Mouse (Mus musculus) erythroblast, embryonic 14.5 days (primary cell): Measurements from ENCODE around the gene Tat. TPM values are rescaled to one million over a fixed set of nuclear protein-coding genes. Genes with fewer than 3 reads are reported as not detected.

ENCODE experiments used
- H3K27me3 ChIP-seq: 2 replicates; pipeline ENCODE4 v1.6.1; 2012; ENCODE audit warnings: inconsistent platforms; ENCODE audit not compliant: control insufficient read depth
- H3K36me3 ChIP-seq: 2 replicates; pipeline ENCODE4 v1.6.1; 2012; ENCODE audit warnings: mild to moderate bottlenecking, inconsistent platforms; ENCODE audit not compliant: control insufficient read depth
- H3K4me1 ChIP-seq: 2 replicates; pipeline ENCODE4 v1.6.1; 2012; ENCODE audit warnings: inconsistent platforms; ENCODE audit not compliant: control insufficient read depth
- H3K4me3 ChIP-seq: replicated peaks from 2 replicates; pipeline ENCODE3; 2012; ENCODE audit warnings: moderate library complexity, mild to moderate bottlenecking, inconsistent platforms
- H3K9me3 ChIP-seq: 2 replicates; pipeline ENCODE4 v1.6.1; 2012; ENCODE audit warnings: low read length, inconsistent platforms, mixed read lengths; ENCODE audit not compliant: control insufficient read depth
- GATA1 ChIP-seq: IDR thresholded peaks from 2 replicates; pipeline ENCODE4 v1.6.1; 2012; ENCODE audit warnings: low read length, inconsistent platforms, mixed read lengths
- TAL1 ChIP-seq: IDR thresholded peaks from 3 replicates; pipeline ENCODE4 v1.6.1; 2012; ENCODE audit warnings: low read length, inconsistent platforms, mixed read lengths
- polyA plus RNA-seq: library from polyadenylated mRNA; stranded (reverse); fragments of >175 nt; gene quantifications from 2 replicates; pipeline ENCODE4 v1.2.3, GENCODE M21; 2012

The Tat gene
- polyA plus RNA-seq, 1 experiment, result not detected

- Histone ChIP-seq H3K4me3 (no peak overlapping the region), H3K4me1 (peaks cover 8% of the 10 kb centered on the region), H3K36me3 (no peaks in the 10 kb centered on the region), H3K9me3 (no peaks in the 10 kb centered on the region), H3K27me3 (peaks cover 27% of the 10 kb centered on the region)
- TF ChIP-seq GATA1 (no peak), TAL1 (no peak)
Observed at GRCm38 (mm10) chr8:109957167-109958028, 32.8 kb upstream of the Tat start.

- Histone ChIP-seq H3K27me3 (peaks cover 30% of the 10 kb centered on the region), H3K9me3 (no peaks in the 10 kb centered on the region), H3K4me1 (peaks cover 8% of the 10 kb centered on the region), H3K36me3 (no peaks in the 10 kb centered on the region), H3K4me3 (no peak overlapping the region)
- no peak for TF ChIP-seq TAL1
- no peak for TF ChIP-seq GATA1
Observed at GRCm38 (mm10) chr8:109958036-109958655, 32.1 kb upstream of the Tat start.

GRCm38 (mm10) chr8:109959112-109959511, 31.1 kb upstream of the Tat start:
- Histone ChIP-seq H3K4me1 (peaks cover 8% of the 10 kb centered on the region), H3K4me3 (no peak overlapping the region), H3K27me3 (peaks cover 33% of the 10 kb centered on the region), H3K9me3 (no peaks in the 10 kb centered on the region), H3K36me3 (no peaks in the 10 kb centered on the region)
- TF ChIP-seq GATA1 (no peak), TAL1 (no peak)

GRCm38 (mm10) chr8:109961693-109962367, 28.4 kb upstream of the Tat start, which contains the start of gene Marveld3:
Gene Marveld3 (minus strand): TSS chr8:109962203.
- Histone ChIP-seq H3K27me3 (peaks cover 33% of the 10 kb centered on the region), H3K4me1 (peaks cover 8% of the 10 kb centered on the region), H3K9me3 (no peaks in the 10 kb centered on the region), H3K4me3 (peak within 1 kb of the TSS; percentile 24), H3K36me3 (no peaks in the 10 kb centered on the region)
- TF ChIP-seq TAL1, result no peak
- no peak for TF ChIP-seq GATA1

GRCm38 (mm10) chr8:109962896-109963295, 27.3 kb upstream of the Tat start:
- TF ChIP-seq GATA1 (no peak), TAL1 (no peak)
- Histone ChIP-seq H3K4me1 (peaks cover 6% of the 10 kb centered on the region), H3K27me3 (peaks cover 33% of the 10 kb centered on the region)

GRCm38 (mm10) chr8:109963421-109963820, 26.8 kb upstream of the Tat start:
- Histone ChIP-seq H3K4me1 (peaks cover 6% of the 10 kb centered on the region), H3K4me3 (no peak overlapping the region), H3K27me3 (peaks cover 36% of the 10 kb centered on the region), H3K36me3 (no peaks in the 10 kb centered on the region), H3K9me3 (no peaks in the 10 kb centered on the region)
- TF ChIP-seq GATA1 (no peak), TAL1 (no peak)

More at GRCm38 (mm10) chr8:109962896-109963295, 27.3 kb upstream of the Tat start:
- no peak overlapping the region for H3K4me3 ChIP-seq
- no peaks in the 10 kb centered on the region for H3K36me3 ChIP-seq
- H3K9me3 ChIP-seq, result no peaks in the 10 kb centered on the region

GRCm38 (mm10) chr8:109964106-109964505, 26.1 kb upstream of the Tat start:
- no peaks in the 10 kb centered on the region for H3K36me3 ChIP-seq
- TF ChIP-seq TAL1 (no peak), GATA1 (no peak)
- peaks cover 40% of the 10 kb centered on the region for H3K27me3 ChIP-seq
- no peak overlapping the region for H3K4me3 ChIP-seq
- no peaks in the 10 kb centered on the region for H3K9me3 ChIP-seq
- peaks cover 6% of the 10 kb centered on the region for H3K4me1 ChIP-seq

GRCm38 (mm10) chr8:109968837-109969236, 21.4 kb upstream of the Tat start:
- H3K4me3 ChIP-seq, result no peak overlapping the region
- no peak for TF ChIP-seq GATA1
- no peak for TF ChIP-seq TAL1
- H3K36me3 ChIP-seq, result no peaks in the 10 kb centered on the region
- peaks cover 15% of the 10 kb centered on the region for H3K27me3 ChIP-seq
- H3K4me1 ChIP-seq, result no peaks in the 10 kb centered on the region
- H3K9me3 ChIP-seq, result no peaks in the 10 kb centered on the region

- no peaks in the 10 kb centered on the region for H3K4me1 ChIP-seq
- TF ChIP-seq TAL1, result no peak
- TF ChIP-seq GATA1, result no peak
- peaks cover 15% of the 10 kb centered on the region for H3K27me3 ChIP-seq
- no peaks in the 10 kb centered on the region for H3K9me3 ChIP-seq
- H3K36me3 ChIP-seq, result no peaks in the 10 kb centered on the region
- no peak overlapping the region for H3K4me3 ChIP-seq
Observed at GRCm38 (mm10) chr8:109970323-109970722, 19.9 kb upstream of the Tat start.
